Mouse (Mus musculus): ENCODE measurements at regions not wholly inside any gene's neighbourhood (a gene's known extent, or its start where the extent isn't known, plus 50 kb on each side); places are given as distances from the start of the nearest gene placed in this dataset.

DNA sequence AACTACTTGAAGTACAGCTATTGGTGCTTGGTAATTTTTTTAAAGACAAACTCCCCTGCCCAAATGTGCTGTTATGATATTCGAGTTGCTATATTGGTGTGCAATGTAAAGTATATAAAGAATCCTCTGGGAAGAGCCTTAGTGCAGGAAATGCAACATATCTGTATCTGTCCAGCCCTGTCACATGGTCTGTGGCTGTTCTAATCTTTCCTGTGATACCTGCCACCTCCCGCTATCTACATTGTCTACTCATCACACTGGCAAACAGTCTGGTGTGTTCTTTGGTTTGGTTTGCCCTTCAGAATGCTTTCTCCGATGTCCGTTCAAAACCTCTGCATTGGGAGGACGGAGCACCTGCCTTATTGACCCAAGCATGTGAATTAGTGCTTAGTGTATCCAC lies 262.6 kb upstream of the Atp2b1 start:
- H3K9me3 ChIP-seq (replicated peaks): no peaks in the 10 kb centered on the region
- ATAC-seq (replicated peaks; ENCODE audit: low FRiP score): no peak
- H3K4me3 ChIP-seq (replicated peaks): no peak overlapping the region
- H3K27ac ChIP-seq: no peak overlapping the region
- H3K27me3 ChIP-seq: no peaks in the 10 kb centered on the region
- H3K4me1 ChIP-seq: no peaks in the 10 kb centered on the region
- no peaks in the 10 kb centered on the region for H3K36me3 ChIP-seq
- WGBS: 91% methylated on average over 5 of the region's 5 CpGs
- H3K9ac ChIP-seq: no peak overlapping the region
- H3K4me2 ChIP-seq: no peak overlapping the region

DNA sequence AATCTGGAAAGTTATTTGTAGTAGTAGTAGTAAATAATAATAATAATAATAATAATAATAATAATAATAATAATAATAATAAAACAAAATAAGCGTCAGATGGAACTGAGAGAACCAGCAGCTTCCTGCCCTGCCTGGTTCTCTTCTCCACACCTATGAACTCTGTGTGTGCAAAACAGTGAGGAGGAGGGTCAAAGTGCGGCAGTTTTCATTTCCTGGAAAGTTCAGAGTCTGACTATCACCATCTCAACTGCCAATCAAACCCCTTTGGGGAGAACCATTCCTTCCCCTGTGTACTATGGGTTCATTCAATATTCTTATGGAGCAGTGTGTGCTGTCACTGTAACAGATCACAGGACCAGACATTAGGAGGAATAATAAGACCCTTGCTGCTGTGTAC lies 262.1 kb upstream of the Atp2b1 start:
- Histone ChIP-seq H3K9me3 (replicated peaks) (no peaks in the 10 kb centered on the region), H3K36me3 (no peaks in the 10 kb centered on the region), H3K4me1 (no peaks in the 10 kb centered on the region), H3K27me3 (no peaks in the 10 kb centered on the region), H3K9ac (no peak overlapping the region), H3K27ac (no peak overlapping the region), H3K4me3 (replicated peaks) (no peak overlapping the region), H3K4me2 (no peak overlapping the region)
- WGBS: 85% methylated on average over 2 of the region's 2 CpGs
- ATAC-seq (replicated peaks; ENCODE audit: low FRiP score): no peak

DNA sequence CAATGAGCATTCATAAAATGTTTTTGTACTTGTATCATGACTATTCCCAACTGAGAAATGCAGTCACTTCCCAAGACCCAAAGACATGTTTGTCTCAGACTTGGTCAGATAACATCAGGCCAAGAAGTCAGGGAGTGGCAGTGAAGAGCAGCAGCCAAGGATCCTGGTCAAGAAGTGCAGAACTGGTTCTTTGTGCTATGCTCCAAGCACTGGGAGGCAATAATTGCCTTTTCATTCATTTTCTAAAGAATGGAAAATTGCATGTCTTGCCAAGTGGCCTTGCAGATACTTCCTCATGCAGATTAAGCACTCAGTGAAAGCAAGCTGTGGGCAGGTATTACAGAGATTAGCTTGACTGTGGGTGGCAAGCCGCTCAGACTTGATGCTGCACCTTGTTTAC lies 253.5 kb upstream of the Atp2b1 start:
- Histone ChIP-seq H3K9ac (no peak overlapping the region), H3K36me3 (no peaks in the 10 kb centered on the region), H3K27me3 (no peaks in the 10 kb centered on the region), H3K4me1 (no peaks in the 10 kb centered on the region), H3K9me3 (replicated peaks) (no peaks in the 10 kb centered on the region), H3K27ac (no peak overlapping the region), H3K4me2 (no peak overlapping the region), H3K4me3 (replicated peaks) (no peak overlapping the region)
- no peak for ATAC-seq (replicated peaks; ENCODE audit: low FRiP score)
- WGBS: 75% methylated on average over 1 of the region's 1 CpGs

DNA sequence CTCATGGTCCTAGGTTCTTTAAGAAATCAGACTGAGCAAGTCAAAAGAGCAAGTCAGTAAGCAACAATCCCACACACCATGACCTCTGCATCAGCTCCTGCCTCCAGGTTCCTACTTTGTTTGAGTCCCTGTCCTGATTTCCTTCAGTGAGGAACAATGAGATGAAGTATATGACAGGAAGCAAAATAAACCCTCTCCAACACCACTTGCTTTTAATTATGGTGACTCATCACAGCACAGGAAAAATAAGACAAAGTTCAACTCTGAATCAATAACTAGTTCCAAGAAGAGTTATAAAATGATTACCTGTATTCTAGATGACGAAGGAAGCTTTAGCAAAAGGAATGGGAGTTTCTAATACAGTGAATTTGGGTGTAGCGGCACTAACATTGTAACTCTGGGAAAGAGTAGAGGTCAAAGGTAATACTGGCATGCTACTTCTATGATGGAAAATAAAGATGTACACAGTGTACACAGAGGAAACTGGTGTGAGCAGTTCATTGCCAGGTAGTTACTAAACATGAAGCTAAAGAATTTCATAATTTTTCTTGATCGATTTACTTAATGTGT lies 248.2 kb upstream of the Atp2b1 start:
- H3K27ac ChIP-seq: no peak overlapping the region
- 96% methylated on average over 3 of the region's 3 CpGs for WGBS
- H3K9me3 ChIP-seq (replicated peaks): no peaks in the 10 kb centered on the region
- no peaks in the 10 kb centered on the region for H3K36me3 ChIP-seq
- H3K4me3 ChIP-seq (replicated peaks): no peak overlapping the region
- H3K27me3 ChIP-seq: no peaks in the 10 kb centered on the region
- H3K4me2 ChIP-seq: no peak overlapping the region
- no peak overlapping the region for H3K9ac ChIP-seq
- H3K4me1 ChIP-seq: no peaks in the 10 kb centered on the region
- ATAC-seq (replicated peaks; ENCODE audit: low FRiP score): no peak

DNA sequence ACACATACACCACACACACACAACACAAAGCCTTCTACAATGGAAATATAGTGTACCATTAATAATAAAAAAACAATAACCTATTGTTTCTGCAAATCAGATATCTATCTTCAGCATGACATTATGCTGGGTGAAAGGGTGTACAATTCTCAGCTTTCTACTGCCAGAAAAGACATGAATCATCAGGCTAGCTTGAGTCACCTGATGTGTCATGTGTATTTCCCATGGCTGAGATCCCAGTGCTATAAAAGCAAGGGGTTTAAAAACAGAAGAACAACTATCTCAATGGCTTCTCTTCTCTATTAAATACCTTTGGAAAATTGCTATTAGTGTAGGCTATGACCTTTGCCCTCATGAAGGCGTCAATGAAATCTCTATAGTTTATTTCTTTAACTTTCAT lies 246.5 kb upstream of the Atp2b1 start:
- H3K9me3 ChIP-seq (replicated peaks): no peaks in the 10 kb centered on the region

DNA sequence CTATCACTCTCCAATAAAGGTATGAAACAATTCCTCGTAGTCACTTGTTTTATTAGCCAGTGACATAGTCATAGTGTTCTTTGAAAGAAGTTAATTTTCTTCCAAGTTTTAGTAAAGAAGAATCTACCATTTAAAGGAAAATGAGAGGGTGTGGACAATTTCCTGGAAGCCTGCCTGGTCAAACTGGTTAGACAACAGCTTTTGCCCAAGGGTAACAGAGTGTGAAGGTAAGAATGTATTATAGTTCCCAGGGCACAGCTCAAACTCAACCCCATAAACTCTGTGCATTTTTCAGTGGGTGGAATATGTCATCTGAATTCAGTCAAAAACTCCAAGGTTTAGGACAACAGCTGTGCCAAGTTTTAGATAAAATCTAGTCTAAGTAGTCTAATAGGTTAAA lies 240.1 kb upstream of the Atp2b1 start:
- H3K4me2 ChIP-seq: no peak overlapping the region
- no peak overlapping the region for H3K27ac ChIP-seq
- WGBS: 68% methylated on average over 1 of the region's 1 CpGs
- H3K36me3 ChIP-seq: no peaks in the 10 kb centered on the region
- peak; percentile 56 for ATAC-seq (replicated peaks; ENCODE audit: low FRiP score)
- no peaks in the 10 kb centered on the region for H3K9me3 ChIP-seq (replicated peaks)
- 0 out of 2 replicates have a peak, but pooled peaks cover 4% of the 10 kb centered on the region for H3K4me1 ChIP-seq
- H3K9ac ChIP-seq: no peak overlapping the region
- H3K4me3 ChIP-seq (replicated peaks): no peak overlapping the region
- no peaks in the 10 kb centered on the region for H3K27me3 ChIP-seq

More for the DNA sequence above, 246.5 kb upstream of the Atp2b1 start:
- Histone ChIP-seq H3K4me1 (no peaks in the 10 kb centered on the region), H3K27me3 (no peaks in the 10 kb centered on the region), H3K4me2 (no peak overlapping the region), H3K9ac (no peak overlapping the region), H3K36me3 (no peaks in the 10 kb centered on the region), H3K27ac (no peak overlapping the region), H3K4me3 (replicated peaks) (no peak overlapping the region)
- no peak for ATAC-seq (replicated peaks; ENCODE audit: low FRiP score)
- WGBS: 77% methylated on average over 1 of the region's 1 CpGs

DNA sequence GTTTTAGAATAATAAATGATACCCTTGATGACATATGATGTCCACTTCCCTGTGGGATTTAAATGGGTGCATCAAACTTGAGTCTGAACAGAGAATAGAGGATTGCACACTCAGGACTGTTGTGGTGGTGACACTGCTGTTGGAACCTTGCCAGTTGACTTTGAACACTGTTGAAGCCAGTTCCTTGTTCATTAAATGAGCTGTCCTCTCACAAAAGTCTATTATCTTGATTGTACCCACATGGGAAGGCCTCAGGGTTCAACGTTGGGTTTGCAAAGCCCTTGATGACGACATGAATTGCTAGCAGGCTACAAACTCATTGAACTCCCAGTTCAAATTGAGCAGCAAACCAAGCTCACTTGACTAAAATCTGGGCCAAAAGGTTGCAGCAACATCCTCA lies 237.3 kb upstream of the Atp2b1 start:
- Histone ChIP-seq H3K4me1 (0 out of 2 replicates have a peak, but pooled peaks cover 4% of the 10 kb centered on the region), H3K9ac (no peak overlapping the region), H3K4me3 (replicated peaks) (no peak overlapping the region), H3K4me2 (no peak overlapping the region), H3K27me3 (no peaks in the 10 kb centered on the region), H3K36me3 (no peaks in the 10 kb centered on the region), H3K9me3 (replicated peaks) (no peaks in the 10 kb centered on the region), H3K27ac (no peak overlapping the region)
- 66% methylated on average over 2 of the region's 2 CpGs for WGBS
- ATAC-seq (replicated peaks; ENCODE audit: low FRiP score): no peak

DNA sequence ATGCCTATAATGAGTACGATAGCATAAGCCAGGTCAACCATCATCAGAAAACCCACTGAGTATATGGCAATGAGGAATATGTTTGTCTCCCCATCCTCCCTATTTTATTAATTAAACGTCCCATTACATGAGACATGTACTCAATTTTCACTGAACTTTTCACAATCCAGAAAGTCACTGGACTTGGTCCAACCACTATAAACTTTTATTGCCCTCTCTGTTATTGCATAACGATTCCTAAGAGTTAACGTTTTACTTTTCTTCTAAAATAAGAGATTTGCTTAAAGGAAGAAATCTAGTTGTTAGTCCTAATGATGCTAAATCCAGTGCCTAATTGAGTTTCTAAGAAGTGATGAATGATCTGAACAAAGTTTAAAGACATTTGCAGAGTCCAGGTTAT lies 236.0 kb upstream of the Atp2b1 start:
- no peak overlapping the region for H3K4me3 ChIP-seq (replicated peaks)
- 37% methylated on average over 4 of the region's 4 CpGs for WGBS

DNA sequence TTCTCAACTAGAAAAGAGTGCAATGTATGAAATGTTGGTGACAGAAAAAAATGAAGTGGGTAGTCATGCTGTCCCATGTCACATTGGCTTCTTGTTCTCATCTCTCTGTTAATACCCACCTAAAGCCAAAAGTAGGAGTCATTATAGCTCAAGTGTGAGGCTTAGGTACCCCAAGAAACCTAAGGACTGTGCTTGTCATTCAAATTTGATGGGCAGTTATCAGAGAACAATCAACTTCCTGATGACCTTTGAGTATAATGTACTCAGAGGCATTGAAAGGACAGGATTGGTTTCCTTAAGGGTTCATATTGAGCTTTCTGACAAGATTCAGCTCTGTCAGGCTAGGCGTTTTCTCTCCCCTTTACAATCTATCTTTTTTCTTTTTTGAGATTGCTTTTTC lies 231.8 kb upstream of the Atp2b1 start:
- H3K4me3 ChIP-seq (replicated peaks): no peak overlapping the region
- no peak overlapping the region for H3K9ac ChIP-seq
- WGBS: 91% methylated on average over 1 of the region's 1 CpGs
- no peak overlapping the region for H3K4me2 ChIP-seq
- no peaks in the 10 kb centered on the region for H3K9me3 ChIP-seq (replicated peaks)
- H3K4me1 ChIP-seq: peaks cover 14% of the 10 kb centered on the region
- ATAC-seq (replicated peaks; ENCODE audit: low FRiP score): no peak
- no peak overlapping the region for H3K27ac ChIP-seq
- H3K27me3 ChIP-seq: no peaks in the 10 kb centered on the region
- no peaks in the 10 kb centered on the region for H3K36me3 ChIP-seq

More for the DNA sequence above, 236.0 kb upstream of the Atp2b1 start:
- no peaks in the 10 kb centered on the region for H3K9me3 ChIP-seq (replicated peaks)
- no peak overlapping the region for H3K9ac ChIP-seq
- H3K4me1 ChIP-seq: 0 out of 2 replicates have a peak, but pooled peaks cover 4% of the 10 kb centered on the region
- ATAC-seq (replicated peaks; ENCODE audit: low FRiP score): no peak
- no peaks in the 10 kb centered on the region for H3K27me3 ChIP-seq
- H3K27ac ChIP-seq: no peak overlapping the region
- H3K36me3 ChIP-seq: no peaks in the 10 kb centered on the region
- no peak overlapping the region for H3K4me2 ChIP-seq

DNA sequence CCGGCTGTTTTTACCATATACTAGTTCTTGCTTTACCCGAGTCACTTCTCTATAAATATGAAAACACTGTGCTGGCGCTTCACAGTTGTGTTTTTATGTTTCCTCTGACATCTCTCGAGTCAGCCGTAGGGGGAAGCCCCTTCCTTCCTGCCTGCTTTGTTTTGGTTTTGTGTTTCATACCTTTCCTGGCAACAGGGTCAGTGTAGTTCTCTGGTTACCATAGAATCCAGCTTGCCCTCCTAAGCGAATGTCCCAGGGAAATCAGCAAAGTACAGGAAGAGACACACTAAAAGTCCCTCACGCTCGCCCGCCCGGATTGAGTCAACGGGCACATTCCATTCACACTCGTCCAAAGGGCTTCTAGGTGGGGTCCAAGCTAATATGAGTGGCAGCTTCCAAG lies 230.0 kb upstream of the Atp2b1 start:
- peak overlapping the region; percentile 37; the same call in 1 of the 2 replicates for H3K27ac ChIP-seq
- WGBS: 6% methylated on average over 12 of the region's 12 CpGs
- peak; percentile 82 for ATAC-seq (replicated peaks; ENCODE audit: low FRiP score)
- H3K9me3 ChIP-seq (replicated peaks): no peaks in the 10 kb centered on the region
- peak overlapping the region; percentile 50 for H3K4me2 ChIP-seq
- H3K9ac ChIP-seq: no peak overlapping the region; the same call in 1 of the 2 replicates
- H3K4me1 ChIP-seq: peaks cover 14% of the 10 kb centered on the region
- H3K36me3 ChIP-seq: no peaks in the 10 kb centered on the region
- peak overlapping the region; percentile 15 for H3K4me3 ChIP-seq (replicated peaks)
- no peaks in the 10 kb centered on the region for H3K27me3 ChIP-seq

DNA sequence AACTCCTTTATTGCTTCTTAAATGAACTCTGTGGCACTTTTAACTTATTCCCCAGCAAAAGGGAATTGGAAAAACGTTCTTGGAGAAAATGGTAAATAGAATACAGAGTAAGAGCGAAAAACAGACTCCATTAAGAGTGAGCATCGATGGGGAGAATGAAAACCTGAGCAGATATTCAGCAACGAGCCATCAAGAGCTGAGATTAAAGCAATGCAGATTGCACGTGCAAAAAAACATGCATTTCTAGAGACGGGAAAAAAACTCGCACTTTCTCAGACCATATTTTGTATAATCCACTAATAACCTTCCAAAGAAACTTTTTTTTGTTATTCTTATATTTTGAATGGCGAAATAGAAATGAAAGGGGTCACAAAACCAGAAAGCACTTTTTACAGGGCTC lies 229.5 kb upstream of the Atp2b1 start:
- no peak for ATAC-seq (replicated peaks; ENCODE audit: low FRiP score)
- WGBS: 63% methylated on average over 8 of the region's 8 CpGs
- H3K4me2 ChIP-seq: peak overlapping the region; percentile 50
- H3K9me3 ChIP-seq (replicated peaks): no peaks in the 10 kb centered on the region
- H3K9ac ChIP-seq: no peak overlapping the region
- H3K4me1 ChIP-seq: peaks cover 14% of the 10 kb centered on the region
- no peak overlapping the region for H3K27ac ChIP-seq
- H3K4me3 ChIP-seq (replicated peaks): no peak overlapping the region
- H3K27me3 ChIP-seq: no peaks in the 10 kb centered on the region
- no peaks in the 10 kb centered on the region for H3K36me3 ChIP-seq

DNA sequence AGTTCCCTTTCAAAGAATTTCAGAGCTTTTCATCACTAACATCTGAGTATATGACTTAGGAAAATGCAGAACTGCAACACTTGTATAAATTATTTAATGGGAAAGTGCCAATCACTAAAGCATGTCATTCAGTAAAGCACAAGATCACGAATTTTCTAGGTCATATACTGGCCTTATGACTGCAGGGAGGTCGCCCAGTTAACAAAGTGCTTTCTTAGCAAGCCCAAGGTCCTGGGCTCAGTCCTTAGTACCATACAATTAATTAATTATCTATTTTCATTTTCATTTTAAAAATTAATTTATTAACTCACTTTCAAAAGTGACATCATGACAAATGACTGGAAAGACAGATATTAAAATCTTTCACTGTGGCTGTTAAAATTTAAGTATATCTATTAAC lies 228.5 kb upstream of the Atp2b1 start:
- Histone ChIP-seq H3K27ac (no peak overlapping the region), H3K9ac (no peak overlapping the region), H3K4me2 (no peak overlapping the region), H3K36me3 (no peaks in the 10 kb centered on the region), H3K27me3 (no peaks in the 10 kb centered on the region), H3K4me1 (peaks cover 14% of the 10 kb centered on the region), H3K4me3 (replicated peaks) (no peak overlapping the region), H3K9me3 (replicated peaks) (no peaks in the 10 kb centered on the region)
- ATAC-seq (replicated peaks; ENCODE audit: low FRiP score): no peak
- WGBS: 74% methylated on average over 2 of the region's 2 CpGs

DNA sequence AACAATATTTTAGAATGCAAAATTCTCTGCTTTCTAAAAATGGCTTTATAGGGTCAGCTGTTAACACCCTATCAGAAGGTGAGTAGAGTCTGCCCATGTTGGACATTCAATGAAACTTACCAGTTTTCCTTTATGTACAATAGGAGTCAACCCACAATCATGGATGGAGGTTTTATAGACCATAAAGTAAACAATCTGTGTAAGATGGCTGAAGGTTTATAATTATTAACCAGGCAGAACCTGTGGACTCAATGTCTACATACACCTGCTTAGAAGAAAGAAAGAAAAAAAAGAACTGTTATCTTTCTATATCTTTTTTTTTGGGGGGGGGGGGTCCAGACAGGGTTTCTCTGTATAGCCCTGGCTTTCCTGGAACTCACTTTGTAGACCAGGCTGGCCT lies 227.8 kb upstream of the Atp2b1 start:
- Histone ChIP-seq H3K9me3 (replicated peaks) (no peaks in the 10 kb centered on the region), H3K4me2 (no peak overlapping the region), H3K36me3 (no peaks in the 10 kb centered on the region), H3K4me3 (replicated peaks) (no peak overlapping the region), H3K4me1 (peaks cover 14% of the 10 kb centered on the region), H3K27me3 (no peaks in the 10 kb centered on the region), H3K9ac (no peak overlapping the region), H3K27ac (no peak overlapping the region)
- no peak for ATAC-seq (replicated peaks; ENCODE audit: low FRiP score)
